Mouse (Mus musculus) midbrain, postnatal 0 days (tissue): Measurements from ENCODE around the gene Ptprm. TPM values are rescaled to one million over a fixed set of nuclear protein-coding genes. Genes with fewer than 3 reads are reported as not detected.

Source experiments
- ATAC-seq: fragments of 200-750 bp; cut with Nextera tagmentation; 2 replicates; pipeline ENCODE4 v1.8.0; 2017; ENCODE audit warnings: moderate number of reproducible peaks, mild to moderate bottlenecking, moderate TSS enrichment, moderate library complexity; ENCODE audit not compliant: low FRiP score
- DNase-seq: peaks from one replicate; pipeline ENCODE4 v3.0.0-alpha.2; 2015; ENCODE audit warnings: low spot score
- H3K27ac ChIP-seq: fragments of 300-500 bp; sonication (generic); 2 replicates; pipeline ENCODE4 v1.5.1; 2014; ENCODE audit warnings: low read depth, mild to moderate bottlenecking, low read length, mixed read lengths
- H3K27me3 ChIP-seq: fragments of 300-500 bp; sonication (generic); 2 replicates; pipeline ENCODE4 v1.6.1; 2014; ENCODE audit warnings: low read length, control low read depth, mixed read lengths; ENCODE audit not compliant: insufficient read depth
- H3K36me3 ChIP-seq: fragments of 300-500 bp; sonication (generic); 2 replicates; pipeline ENCODE4 v1.6.1; 2014; ENCODE audit warnings: low read length, control low read depth, mixed read lengths; ENCODE audit not compliant: insufficient read depth
- H3K4me1 ChIP-seq: fragments of 300-500 bp; sonication (generic); 2 replicates; pipeline ENCODE4 v1.6.1; 2014; ENCODE audit warnings: mild to moderate bottlenecking, control low read depth, antibody characterized with exemption, low read length, mixed read lengths; ENCODE audit not compliant: insufficient read depth
- H3K4me2 ChIP-seq: fragments of 300-500 bp; sonication (generic); 2 replicates; pipeline ENCODE4 v1.6.1; 2014; ENCODE audit warnings: low read depth, mild to moderate bottlenecking, low read length, mixed read lengths; ENCODE audit not compliant: poor library complexity, severe bottlenecking
- H3K4me3 ChIP-seq: fragments of 300-500 bp; sonication (generic); 2 replicates; pipeline ENCODE4 v1.5.1; 2014; ENCODE audit warnings: low read depth, mild to moderate bottlenecking, low read length, moderate library complexity
- H3K9ac ChIP-seq: fragments of 300-500 bp; sonication (generic); replicated peaks from 2 replicates; pipeline ENCODE4 v1.6.1; 2014; ENCODE audit warnings: mild to moderate bottlenecking, low read length, moderate library complexity, mixed read lengths; ENCODE audit not compliant: poor library complexity, severe bottlenecking
- H3K9me3 ChIP-seq: fragments of 300-500 bp; sonication (generic); 2 replicates; pipeline ENCODE4 v1.6.1; 2016; ENCODE audit warnings: low read length, control low read depth
- CTCF ChIP-seq: IDR thresholded peaks from 2 replicates; pipeline ENCODE4 v1.5.1; 2016; ENCODE audit warnings: antibody characterized with exemption, mild to moderate bottlenecking
- WGBS: fragments of 180-500 bp; shearing (Covaris S2); extraction: QIAGEN DNeasy Blood & Tissue Kit; methylation state at CpG from one replicate; pipeline ENCODE4 v1.1.7; 2014; 5-methylcytosine and 5-hydroxymethylcytosine counted together
- polyA plus RNA-seq: library from polyadenylated mRNA; unstranded; fragments of >200 nt; fragmentation: Nextera tagmentation; extraction: Ambion mirVana; gene quantifications from 2 replicates; pipeline ENCODE4 v1.2.1, GENCODE M21; 2015
- total RNA-seq: library from RNA; depleted of rRNA; stranded (reverse); fragments of >200 nt; gene quantifications from 2 replicates; pipeline ENCODE4 v1.2.3, GENCODE M21; 2014

Gene Ptprm
- total and polyA plus RNA-seq, 2 experiments from 2014 or later: 18.3 to 43.5 TPM

- 68% methylated on average over 9 of the region's 9 CpGs for WGBS
Observed at GRCm38 (mm10) chr17:66754208-66754865, 599.9 kb downstream of the Ptprm start.

GRCm38 (mm10) chr17:66751746-66752145 is 602.5 kb downstream of the Ptprm start:
- no peaks in the 10 kb centered on the region for H3K36me3 ChIP-seq
- H3K4me2 ChIP-seq: no peak overlapping the region
- H3K27ac ChIP-seq: no peak overlapping the region
- ATAC-seq: no peak
- no peak for DNase-seq
- TF ChIP-seq CTCF: no peak
- no peak overlapping the region for H3K9ac ChIP-seq
- H3K4me1 ChIP-seq: no peaks in the 10 kb centered on the region
- H3K4me3 ChIP-seq: no peak overlapping the region
- H3K9me3 ChIP-seq: no peaks in the 10 kb centered on the region
- WGBS: 95% methylated on average over 8 of the region's 8 CpGs
- H3K27me3 ChIP-seq: no peaks in the 10 kb centered on the region

More at GRCm38 (mm10) chr17:66754208-66754865, 599.9 kb downstream of the Ptprm start:
- no peak overlapping the region for H3K4me2 ChIP-seq
- H3K4me1 ChIP-seq: no peaks in the 10 kb centered on the region
- ATAC-seq: no peak
- DNase-seq: no peak
- H3K9ac ChIP-seq: no peak overlapping the region
- no peaks in the 10 kb centered on the region for H3K27me3 ChIP-seq
- no peak overlapping the region for H3K4me3 ChIP-seq
- TF ChIP-seq CTCF: no peak
- H3K27ac ChIP-seq: no peak overlapping the region
- H3K36me3 ChIP-seq: no peaks in the 10 kb centered on the region
- no peaks in the 10 kb centered on the region for H3K9me3 ChIP-seq

- WGBS: 86% methylated on average over 4 of the region's 4 CpGs
- no peaks in the 10 kb centered on the region for H3K9me3 ChIP-seq
- H3K36me3 ChIP-seq: no peaks in the 10 kb centered on the region
- no peak overlapping the region for H3K4me2 ChIP-seq
- no peak overlapping the region for H3K4me3 ChIP-seq
- no peak for TF ChIP-seq CTCF
- H3K4me1 ChIP-seq: no peaks in the 10 kb centered on the region
- H3K9ac ChIP-seq: no peak overlapping the region
- no peaks in the 10 kb centered on the region for H3K27me3 ChIP-seq
- ATAC-seq (no peak), DNase-seq (no peak)
- H3K27ac ChIP-seq: no peak overlapping the region
Observed at GRCm38 (mm10) chr17:66750481-66751206, 603.6 kb downstream of the Ptprm start.

- Histone ChIP-seq H3K4me3 (no peak overlapping the region), H3K9ac (no peak overlapping the region), H3K9me3 (no peaks in the 10 kb centered on the region), H3K36me3 (no peaks in the 10 kb centered on the region), H3K4me2 (no peak overlapping the region), H3K27ac (no peak overlapping the region), H3K27me3 (no peaks in the 10 kb centered on the region), H3K4me1 (no peaks in the 10 kb centered on the region)
- WGBS: 89% methylated on average over 7 of the region's 7 CpGs
- ATAC-seq (no peak), DNase-seq (no peak)
- no peak for TF ChIP-seq CTCF
Observed at GRCm38 (mm10) chr17:66749976-66750375, 604.3 kb downstream of the Ptprm start.

- H3K4me3 ChIP-seq: no peak overlapping the region
- H3K27me3 ChIP-seq: no peaks in the 10 kb centered on the region
- ATAC-seq (no peak), DNase-seq (no peak)
- no peaks in the 10 kb centered on the region for H3K36me3 ChIP-seq
- H3K4me2 ChIP-seq: no peak overlapping the region
- no peaks in the 10 kb centered on the region for H3K9me3 ChIP-seq
- TF ChIP-seq CTCF: no peak
- H3K9ac ChIP-seq: no peak overlapping the region
- H3K27ac ChIP-seq: no peak overlapping the region
- 70% methylated on average over 8 of the region's 8 CpGs for WGBS
- H3K4me1 ChIP-seq: no peaks in the 10 kb centered on the region
Observed at GRCm38 (mm10) chr17:66746506-66746905, 607.8 kb downstream of the Ptprm start.

- Histone ChIP-seq H3K27ac (no peak overlapping the region), H3K9ac (no peak overlapping the region), H3K4me1 (no peaks in the 10 kb centered on the region), H3K9me3 (no peaks in the 10 kb centered on the region), H3K27me3 (no peaks in the 10 kb centered on the region), H3K4me3 (no peak overlapping the region), H3K36me3 (no peaks in the 10 kb centered on the region), H3K4me2 (no peak overlapping the region)
- 71% methylated on average over 7 of the region's 7 CpGs for WGBS
- no peak for TF ChIP-seq CTCF
- ATAC-seq (no peak), DNase-seq (no peak)
Observed at GRCm38 (mm10) chr17:66743321-66743720, 610.9 kb downstream of the Ptprm start.
